Mouse (Mus musculus): ENCODE results near the gene Pofut1.

Pofut1 gene

GRCm38 (mm10) chr2:153241250-153242014 is at the start of gene Pofut1, which contains the start of gene Plagl2:
Gene Pofut1, plus strand, starts transcription at chr2:153241533.
Gene Plagl2, minus strand, starts transcription at chr2:153241426.
- DNase-seq (ENCODE audit: low read depth, low spot score): peak; percentile 95

GRCm38 (mm10) chr2:153194255-153194654 is 47.1 kb upstream of the Pofut1 start:
- DNase-seq (ENCODE audit: low read depth, low spot score): no peak

GRCm38 (mm10) chr2:153198485-153198884 is 42.8 kb upstream of the Pofut1 start:
- DNase-seq (ENCODE audit: low read depth, low spot score): no peak

DNA sequence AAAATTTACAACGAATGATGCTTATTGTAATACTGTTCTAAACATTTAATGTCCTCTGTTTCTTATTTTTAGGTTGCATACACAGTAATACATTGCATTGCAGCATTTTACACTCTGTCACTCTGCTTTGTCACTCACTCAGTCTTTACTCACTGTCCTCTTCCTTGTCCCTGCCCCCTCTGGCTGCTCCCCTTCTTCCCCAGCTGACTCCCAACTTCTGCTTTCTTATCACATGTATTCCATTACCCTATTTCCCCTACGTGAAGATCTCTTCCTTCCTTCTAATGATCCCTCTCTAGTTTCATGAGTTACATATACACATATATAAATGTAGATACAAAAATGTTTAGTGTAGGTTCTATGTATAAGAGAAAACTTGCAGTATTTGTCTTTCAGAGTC is 42.2 kb upstream of the Pofut1 start:
- DNase-seq (ENCODE audit: low read depth, low spot score): no peak

DNA sequence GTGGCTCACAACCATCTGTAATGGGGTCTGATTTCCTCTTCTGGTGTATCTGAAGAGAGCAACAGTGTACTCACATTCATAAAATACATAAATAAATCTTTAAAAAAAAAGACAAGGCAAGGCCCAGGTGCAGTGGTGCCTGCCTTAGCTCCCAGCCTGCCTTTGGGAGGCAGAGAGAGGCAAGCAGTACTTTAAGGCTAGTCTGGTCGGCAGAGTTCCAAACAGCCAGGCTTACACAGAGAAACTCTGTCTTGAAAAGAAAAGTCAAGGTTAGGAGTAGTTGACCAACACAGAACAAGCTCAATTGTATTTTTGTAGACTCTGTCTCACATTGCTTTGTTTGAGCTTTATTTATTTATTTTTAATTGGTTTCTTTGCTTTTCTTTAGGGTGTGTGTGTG is 38.6 kb upstream of the Pofut1 start:
- DNase-seq (ENCODE audit: low read depth, low spot score): no peak

GRCm38 (mm10) chr2:153208149-153208548 is 33.2 kb upstream of the Pofut1 start:
- DNase-seq (ENCODE audit: low read depth, low spot score): no peak

- DNase-seq (ENCODE audit: low read depth, low spot score): no peak
Observed at GRCm38 (mm10) chr2:153209286-153209685, 32.0 kb upstream of the Pofut1 start.

DNA sequence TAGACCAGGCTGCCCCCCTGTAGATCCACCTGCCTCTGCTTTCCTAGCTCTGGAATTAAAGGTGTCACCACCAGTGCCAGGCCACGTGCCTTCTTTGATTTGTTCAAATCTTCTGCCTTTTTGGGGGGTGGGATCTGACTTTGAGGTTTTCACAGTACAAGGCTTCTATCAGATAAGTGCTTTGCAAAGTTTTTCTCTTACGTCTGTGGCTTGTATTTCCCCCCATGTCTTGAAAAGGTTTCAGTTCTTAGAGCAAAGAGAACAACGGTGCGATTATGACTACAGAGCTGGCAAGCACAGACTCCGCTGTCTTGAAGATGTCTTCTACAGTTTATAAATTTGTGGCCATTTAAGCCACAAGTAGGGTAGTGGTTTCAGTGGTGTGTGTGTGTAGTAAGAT is 29.9 kb upstream of the Pofut1 start:
- no peak for DNase-seq (ENCODE audit: low read depth, low spot score)

DNA sequence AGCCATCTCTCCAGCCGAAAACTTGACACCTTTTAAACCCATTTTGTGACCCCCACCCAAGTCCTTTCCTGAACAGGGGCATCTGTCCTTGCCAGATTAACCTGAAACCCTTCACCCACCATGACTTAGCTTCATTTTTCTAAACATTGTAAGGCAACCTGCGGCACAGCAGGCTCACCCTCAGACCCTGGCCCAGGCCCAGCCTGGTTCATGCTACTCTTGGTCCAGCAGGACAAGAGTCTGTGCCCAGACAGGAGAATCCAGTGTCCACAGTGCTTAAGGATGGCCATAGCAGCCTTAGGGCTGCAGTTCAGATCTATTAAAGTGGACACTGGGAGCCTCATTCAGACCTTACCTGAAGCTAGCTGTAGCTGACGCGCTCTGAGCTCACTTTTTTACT is 28.0 kb upstream of the Pofut1 start:
- DNase-seq (ENCODE audit: low read depth, low spot score): no peak

DNA sequence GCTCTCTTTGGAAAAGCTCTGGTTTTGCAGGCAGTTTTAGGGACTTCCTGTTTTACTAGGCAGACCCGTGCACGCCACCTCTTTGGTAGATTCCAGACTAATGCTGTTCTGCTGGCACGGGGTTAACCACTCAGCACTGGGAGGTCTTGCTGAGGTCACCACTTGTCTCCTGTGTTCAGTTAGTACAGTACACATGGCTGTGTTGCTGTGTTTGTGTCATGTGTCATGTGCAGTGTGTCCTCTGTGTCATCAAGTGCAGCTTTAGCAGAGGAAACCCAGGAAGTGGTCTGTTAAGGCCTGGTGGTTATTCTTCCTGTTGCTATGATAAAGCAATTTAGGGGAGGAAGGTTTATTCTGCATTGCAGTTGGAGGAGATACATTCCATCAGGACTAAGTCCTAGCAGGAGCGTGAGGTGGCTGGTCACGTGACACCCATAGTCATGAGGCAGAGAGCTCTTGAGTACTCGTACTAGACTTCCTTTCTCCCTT is 26.5 kb upstream of the Pofut1 start:
- DNase-seq (ENCODE audit: low read depth, low spot score): no peak

DNA sequence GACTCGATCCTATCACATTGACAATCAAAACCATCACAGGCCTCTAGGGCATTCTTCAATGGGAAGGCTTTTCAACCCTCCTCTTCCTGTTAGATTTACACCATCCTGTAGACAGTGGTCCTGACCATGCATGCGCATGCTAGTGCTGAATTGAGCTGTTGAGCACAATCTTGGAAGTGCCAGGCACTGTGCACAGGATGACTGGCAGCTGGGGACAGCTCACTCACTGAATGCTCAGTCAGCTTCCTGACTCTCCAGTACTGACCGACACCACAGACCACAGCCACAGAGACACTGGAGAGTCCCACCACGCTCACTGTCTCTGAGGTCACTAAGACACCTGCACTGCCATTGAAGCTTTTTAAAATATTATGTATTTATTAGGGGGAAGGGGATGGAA is 25.9 kb upstream of the Pofut1 start:
- no peak for DNase-seq (ENCODE audit: low read depth, low spot score)

DNA sequence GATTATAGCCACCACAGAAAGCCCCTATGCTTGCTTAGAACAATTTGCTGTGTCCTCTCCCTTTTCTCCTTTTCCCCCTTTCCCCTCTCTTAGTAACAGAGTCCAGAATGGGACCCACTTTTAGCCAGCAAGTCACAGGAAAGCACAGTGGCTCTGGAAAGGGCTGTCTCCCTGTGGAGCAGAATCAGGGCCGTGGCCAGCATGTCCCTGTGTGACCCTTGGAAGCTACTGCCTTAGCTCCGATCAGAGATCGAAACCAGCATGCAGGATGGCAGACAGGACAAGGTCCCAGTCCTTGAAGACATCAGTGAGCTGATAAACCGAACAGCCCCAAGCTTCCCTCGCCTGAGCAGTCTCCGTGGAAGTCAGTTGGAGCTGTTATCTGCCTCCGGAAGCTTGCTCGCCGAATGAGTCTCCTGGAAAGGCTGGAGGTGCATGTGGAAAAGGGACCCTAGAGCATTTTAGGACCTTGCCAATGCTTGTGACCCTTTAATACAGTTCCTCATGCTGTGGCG is 23.4 kb upstream of the Pofut1 start:
- no peak for DNase-seq (ENCODE audit: low read depth, low spot score)

DNA sequence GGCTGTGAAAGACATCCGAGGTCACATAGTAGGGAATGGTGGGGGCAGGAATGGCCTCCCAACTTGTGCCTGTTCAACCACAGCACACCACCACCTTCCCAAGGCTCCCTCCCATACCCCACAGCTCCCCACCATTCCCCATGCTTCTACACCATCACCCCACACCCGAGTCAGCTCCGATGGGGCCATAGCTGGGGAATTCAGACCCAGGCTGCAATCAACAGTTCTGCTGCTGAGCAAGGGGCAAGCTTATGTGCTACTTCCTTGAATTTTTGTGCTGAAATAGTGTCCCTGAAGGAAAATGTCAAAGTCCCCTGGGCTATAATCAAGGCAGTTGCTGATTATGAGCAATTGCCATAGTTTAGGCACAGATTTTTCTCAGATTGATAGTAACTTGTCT is 22.8 kb upstream of the Pofut1 start:
- no peak for DNase-seq (ENCODE audit: low read depth, low spot score)

DNA sequence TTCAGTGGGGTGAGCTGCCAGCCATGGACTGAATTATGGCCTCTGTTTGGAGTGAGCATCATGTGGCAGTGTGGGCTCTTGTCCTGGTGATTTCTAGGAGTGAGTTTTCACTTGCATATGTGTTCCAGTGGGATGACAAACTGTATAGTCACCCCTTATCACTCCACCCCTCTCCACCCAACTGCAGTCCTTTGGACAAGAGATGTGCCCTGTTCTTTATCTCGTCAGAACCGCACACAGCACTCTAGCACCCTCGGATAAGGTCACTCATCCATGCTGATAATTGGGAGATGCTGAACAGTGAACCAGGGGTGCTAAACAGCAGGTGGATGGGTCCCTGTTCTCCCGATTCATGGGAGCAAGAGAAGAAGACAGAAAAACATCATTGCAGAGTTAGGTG is 19.7 kb upstream of the Pofut1 start:
- no peak for DNase-seq (ENCODE audit: low read depth, low spot score)

DNA sequence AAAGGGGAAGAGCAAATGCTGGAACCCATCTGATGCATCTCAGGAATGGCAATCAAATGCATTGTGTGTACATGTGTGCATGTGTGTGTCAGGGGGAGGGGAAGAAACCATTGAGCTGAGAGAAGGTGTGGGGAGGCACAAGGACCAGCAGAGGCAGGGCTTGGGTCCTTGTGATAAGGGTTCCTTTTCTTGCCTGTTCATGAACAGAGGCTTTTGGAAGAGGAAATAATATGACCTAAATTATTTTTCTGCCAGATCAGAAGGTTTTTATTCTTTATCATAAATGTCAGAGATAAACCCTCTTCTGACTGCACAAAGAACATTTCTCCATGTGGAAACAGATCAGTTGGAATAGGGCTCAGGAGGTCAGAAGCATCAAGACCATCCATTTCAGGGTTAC is 19.2 kb upstream of the Pofut1 start:
- no peak for DNase-seq (ENCODE audit: low read depth, low spot score)

DNA sequence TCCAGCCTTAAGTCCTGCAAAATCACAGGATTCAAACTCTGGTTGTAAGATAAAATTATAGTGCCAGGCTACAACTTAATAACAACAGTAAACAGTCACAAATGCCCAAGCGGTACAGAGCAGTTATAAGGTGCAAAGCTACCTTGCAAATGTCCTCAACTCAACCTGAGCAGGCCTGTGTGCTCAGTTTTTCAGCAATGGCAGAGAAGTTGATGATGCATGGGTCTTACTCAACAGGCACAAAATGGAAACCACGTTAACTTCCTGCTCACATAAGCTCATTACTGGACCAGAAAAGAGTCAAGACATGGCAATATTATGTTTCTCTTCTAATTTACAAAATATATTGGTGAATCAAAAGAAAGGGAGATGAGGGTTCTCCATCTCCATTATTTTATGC is 18.8 kb upstream of the Pofut1 start:
- no peak for DNase-seq (ENCODE audit: low read depth, low spot score)

DNA sequence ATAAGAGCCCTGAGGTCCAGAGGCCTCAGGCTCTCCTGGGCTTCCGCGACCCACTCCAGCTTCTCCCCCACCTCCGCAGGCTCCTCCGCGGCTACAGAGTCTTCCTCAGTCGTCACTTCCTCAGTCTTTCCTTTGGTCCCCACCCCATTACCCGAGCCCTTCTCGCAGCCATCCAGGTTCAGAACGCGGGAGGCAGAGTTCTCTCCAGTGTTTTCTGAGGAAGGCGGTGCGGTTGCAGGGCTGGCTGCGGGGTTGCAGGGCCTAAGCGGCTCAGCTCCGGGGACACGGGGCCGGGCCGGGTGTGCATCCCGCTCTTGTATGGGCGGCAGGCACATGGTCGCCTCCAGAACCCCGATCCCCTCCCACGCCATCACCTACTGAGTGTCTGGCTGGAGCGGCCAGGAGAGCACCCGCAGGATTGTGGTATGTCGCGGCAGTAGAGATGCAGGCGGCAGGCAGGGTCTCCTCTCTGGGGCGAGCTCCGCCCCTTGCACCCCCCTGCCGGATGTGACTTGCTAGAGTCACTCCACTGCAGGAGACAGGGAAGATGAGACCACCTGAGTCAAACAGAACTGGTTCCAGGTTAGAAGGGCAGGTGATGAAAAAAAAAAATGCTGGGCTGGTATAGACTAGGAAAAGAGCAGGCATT is 16.3 kb upstream of the Pofut1 start, which contains the start of gene Tspyl3:
Gene Tspyl3 (minus strand): TSS at position 496 of the 649 bp plus-strand sequence.
- DNase-seq (ENCODE audit: low read depth, low spot score): peak; percentile 72

DNA sequence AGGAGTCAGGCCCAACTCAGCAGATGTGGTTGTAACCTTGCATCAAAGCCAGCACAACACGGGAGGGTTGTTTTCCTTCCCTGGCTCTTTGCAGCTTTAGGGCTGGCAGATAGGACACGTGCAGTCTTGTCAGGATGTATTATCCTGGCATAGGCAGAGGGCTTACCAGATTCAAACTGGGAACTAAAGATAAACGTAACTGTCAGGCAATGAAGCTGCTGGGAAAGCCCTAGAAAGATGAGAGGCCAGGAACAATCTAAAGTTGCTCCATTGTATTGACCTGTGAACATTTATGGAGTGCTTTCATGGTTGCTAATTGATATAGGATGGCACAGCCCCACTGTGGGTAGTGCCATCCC is 15.8 kb upstream of the Pofut1 start:
- no peak for DNase-seq (ENCODE audit: low read depth, low spot score)

DNA sequence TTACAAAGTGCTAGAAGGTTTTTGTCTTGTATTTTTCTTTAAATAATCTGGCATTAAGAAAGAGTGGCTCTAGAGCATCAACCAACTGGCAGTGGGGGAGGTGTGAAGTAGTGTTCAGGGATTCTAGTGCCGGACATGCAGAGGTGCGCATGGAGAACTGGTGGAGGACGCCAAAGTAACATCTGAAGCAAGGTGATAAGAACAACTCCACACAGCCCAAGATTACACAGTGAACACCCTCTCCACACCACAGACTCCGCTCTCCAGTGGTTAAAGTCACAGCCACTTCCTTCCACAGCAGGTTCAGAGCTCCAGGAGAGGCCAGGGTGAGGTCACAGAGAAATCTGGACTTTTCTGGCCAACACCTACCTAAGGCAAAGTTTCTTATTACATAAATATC is 13.4 kb upstream of the Pofut1 start:
- DNase-seq (ENCODE audit: low read depth, low spot score): no peak

GRCm38 (mm10) chr2:153228523-153228922 is 12.8 kb upstream of the Pofut1 start:
- no peak for DNase-seq (ENCODE audit: low read depth, low spot score)

DNA sequence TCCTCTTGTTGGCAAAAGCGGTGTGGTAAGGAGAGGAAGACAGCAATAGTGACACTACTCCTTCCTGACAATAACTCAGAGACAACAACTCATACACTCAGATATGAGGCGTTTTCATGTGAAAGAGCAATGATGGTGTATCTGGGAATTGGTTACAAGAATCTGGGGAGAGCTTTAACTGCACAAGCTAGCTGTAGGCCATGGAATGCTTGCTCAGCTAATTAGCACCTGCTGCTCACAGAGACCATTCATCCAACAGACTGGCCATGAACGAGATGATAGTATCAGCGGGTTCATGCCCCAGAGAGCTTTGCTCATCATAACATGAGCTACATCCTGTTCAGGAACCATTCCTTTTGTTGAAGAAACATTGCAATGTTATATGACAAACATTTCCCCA is 4.1 kb upstream of the Pofut1 start:
- no peak for DNase-seq (ENCODE audit: low read depth, low spot score)

DNA sequence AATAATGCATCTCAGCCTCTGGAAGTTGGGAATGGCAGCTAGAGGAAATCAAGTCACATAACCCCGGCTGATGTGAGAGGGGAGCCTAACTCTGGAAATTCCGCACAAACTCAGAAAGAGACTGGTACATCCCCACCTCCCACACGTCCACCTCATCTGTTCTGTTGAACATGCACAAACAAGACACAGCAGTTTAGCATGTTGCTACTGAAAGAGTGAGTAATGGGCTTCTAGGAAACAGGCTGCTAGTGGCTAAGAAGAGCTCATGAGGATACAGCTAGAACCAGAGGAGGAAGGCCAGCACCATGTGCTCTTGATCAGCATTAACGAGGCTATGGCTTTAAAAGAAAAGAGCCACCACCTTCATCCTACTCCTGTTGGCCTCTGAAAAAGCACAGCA is 3.4 kb upstream of the Pofut1 start:
- DNase-seq (ENCODE audit: low read depth, low spot score): no peak

DNA sequence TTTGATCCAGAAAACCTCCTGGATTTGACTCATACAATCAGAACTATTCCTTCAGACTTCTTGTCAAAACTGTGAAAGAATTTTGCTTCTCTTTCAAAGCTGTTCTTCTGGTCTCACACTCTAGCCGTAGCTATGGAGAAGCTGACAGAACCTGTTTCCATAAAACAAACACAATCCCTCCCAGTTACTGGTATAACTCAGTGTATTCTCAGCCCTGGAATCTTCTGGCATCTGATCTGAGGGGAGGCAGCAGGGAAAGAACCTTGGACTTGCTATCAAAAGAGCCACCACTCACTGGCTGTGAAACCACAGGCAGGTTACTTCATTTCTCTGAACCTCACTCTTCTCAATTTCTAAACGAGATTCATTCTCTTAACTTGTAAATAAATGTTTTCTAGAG is 2.9 kb upstream of the Pofut1 start:
- DNase-seq (ENCODE audit: low read depth, low spot score): no peak
